Mouse (Mus musculus) megakaryocyte-erythroid progenitor cell, adult 5 weeks (primary cell): ENCODE data around the gene Tsacc. TPM values are rescaled to one million over a fixed set of nuclear protein-coding genes. Genes with fewer than 3 reads are reported as not detected.

Experiments used
- polyA plus RNA-seq: library from polyadenylated mRNA; stranded (reverse); fragments of >175 nt; gene quantifications from 2 replicates; pipeline ENCODE4 v1.2.3, GENCODE M21; 2012

Tsacc gene
- 0.44 and 1.7 TPM in 2 replicates for polyA plus RNA-seq

GRCm38 (mm10) chr3:88296561-88297318, at the start of gene Tsacc, which contains the start of gene Cct3:
Gene Tsacc (minus strand): TSS chr3:88296999.
Gene Cct3 (plus strand): TSS chr3:88297116.

GRCm38 (mm10) chr3:88336058-88337013, 39.5 kb upstream of the Tsacc start, which contains the start of the genes Tmem79 and Smg5:
Gene Tmem79 (minus strand): TSS chr3:88336148.
Gene Smg5 (plus strand): TSS chr3:88336260.

GRCm38 (mm10) chr3:88324951-88325405, 28.2 kb upstream of the Tsacc start, which contains the start of gene Glmp:
Gene Glmp (plus strand): TSS chr3:88325023.

DNA sequence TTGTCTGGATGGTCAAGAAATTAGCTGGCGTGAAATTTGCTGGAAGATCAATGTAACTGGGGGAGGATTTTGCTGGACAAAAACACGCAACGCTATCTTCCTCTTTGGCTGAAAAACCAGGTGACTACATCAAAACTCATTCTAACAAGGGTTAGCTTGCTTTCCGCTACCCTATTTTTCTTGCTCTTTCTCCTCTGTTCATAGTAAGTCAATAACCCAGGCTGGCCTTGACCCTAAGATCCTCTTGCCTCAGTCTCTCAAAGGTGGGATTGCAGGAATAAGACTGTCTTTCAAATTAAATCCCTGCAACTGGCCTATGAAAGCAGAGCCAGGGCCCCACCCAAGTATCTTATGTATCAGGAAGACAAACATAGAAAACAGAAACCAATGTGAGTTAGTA, 9.7 kb downstream of the Tsacc start, which contains the start of gene Gm38392:
Gene Gm38392 (minus strand): TSS at position 101 of the 400 bp plus-strand sequence.

DNA sequence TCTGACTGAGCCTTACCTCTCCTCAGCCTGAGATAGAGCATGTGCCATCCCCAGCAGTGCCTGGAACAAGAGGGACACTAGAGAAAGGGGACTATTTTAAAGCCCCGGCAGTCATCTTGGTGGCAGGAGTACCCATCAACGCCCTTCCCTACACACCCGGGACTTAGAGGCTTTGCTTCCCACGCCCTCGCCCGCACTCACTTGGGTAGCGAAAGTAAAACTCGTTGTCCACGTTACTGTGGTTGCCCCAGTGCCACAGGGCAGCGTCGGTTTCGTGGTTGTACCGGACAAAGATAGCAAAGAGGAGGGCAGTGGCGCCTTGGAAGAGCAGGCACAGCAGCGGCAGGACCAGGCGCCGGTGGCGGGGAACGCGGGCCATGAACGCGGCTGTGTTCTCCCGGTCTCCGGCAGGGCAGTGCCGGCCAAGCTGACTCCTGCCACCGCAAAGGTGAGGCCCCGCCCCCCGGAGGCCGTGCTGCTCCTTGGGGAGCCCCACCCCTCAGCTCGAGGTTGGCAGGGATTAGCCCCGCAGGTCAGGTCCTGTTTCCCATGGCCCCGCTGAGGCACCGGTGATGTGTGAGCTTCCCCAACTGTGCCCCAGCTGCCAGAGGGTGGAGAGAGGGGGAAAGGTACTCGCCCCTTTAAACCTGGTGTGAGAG, 42.4 kb downstream of the Tsacc start, which contains the start of gene Rhbg:
Gene Rhbg (minus strand): TSS at position 442 of the 659 bp plus-strand sequence.

Other genes with a start within 250 kb of the Tsacc start
- gene Naxe, start 238.5 kb downstream of the Tsacc start, polyA plus RNA-seq: 74.1 and 77.0 TPM in 2 replicates
- not detected in 2 replicates for gene Ttc24, start 218.7 kb downstream of the Tsacc start, polyA plus RNA-seq
- 11.2 and 11.5 TPM in 2 replicates for gene Iqgap3, start 215.0 kb downstream of the Tsacc start, polyA plus RNA-seq
- gene Mef2d, start 154.6 kb downstream of the Tsacc start, polyA plus RNA-seq: 225 and 227 TPM in 2 replicates
- gene Rhbg, start 42.3 kb downstream of the Tsacc start, polyA plus RNA-seq: 0.12 TPM in 1 of 2 replicates, not detected in the other
- not detected in 2 replicates for gene Gm38392, start 9.8 kb downstream of the Tsacc start, polyA plus RNA-seq
- gene Cct3, start 117 bp upstream of the Tsacc start, polyA plus RNA-seq: 28.7 and 37.6 TPM in 2 replicates
- 75.1 and 97.9 TPM in 2 replicates for gene Glmp, start 28.0 kb upstream of the Tsacc start, polyA plus RNA-seq
- 1.8 and 1.9 TPM in 2 replicates for gene Tmem79, start 39.1 kb upstream of the Tsacc start, polyA plus RNA-seq
- 78.6 and 97.0 TPM in 2 replicates for gene Smg5, start 39.3 kb upstream of the Tsacc start, polyA plus RNA-seq
- gene Paqr6, start 67.6 kb upstream of the Tsacc start, polyA plus RNA-seq: 0.06 TPM in 1 of 2 replicates, not detected in the other
- gene Bglap3, start 75.7 kb upstream of the Tsacc start, polyA plus RNA-seq: not detected in 2 replicates
- not detected in 2 replicates for gene Bglap2, start 81.7 kb upstream of the Tsacc start, polyA plus RNA-seq
- gene Bglap, start 87.5 kb upstream of the Tsacc start, polyA plus RNA-seq: not detected in 2 replicates
- 203 and 221 TPM in 2 replicates for gene Pmf1, start 113.3 kb upstream of the Tsacc start, polyA plus RNA-seq
- gene Slc25a44, start 128.1 kb upstream of the Tsacc start, polyA plus RNA-seq: 8.2 and 8.3 TPM in 2 replicates
- gene Sema4a, start 164.2 kb upstream of the Tsacc start, polyA plus RNA-seq: 60.3 and 109 TPM in 2 replicates
- 80.9 and 128 TPM in 2 replicates for gene Lmna, start 213.0 kb upstream of the Tsacc start, polyA plus RNA-seq
- 8.8 and 16.2 TPM in 2 replicates for gene Mex3a, start 235.4 kb upstream of the Tsacc start, polyA plus RNA-seq